Mouse (Mus musculus) hindbrain, embryonic 14.5 days (tissue): Measurements from ENCODE around the gene Tecr. TPM values are rescaled to one million over a fixed set of nuclear protein-coding genes. Genes with fewer than 3 reads are reported as not detected.
A peak's percentile ranks its signal among the peaks of the same experiment; 100 is the strongest.

Source experiments
- ATAC-seq: fragments of 200-750 bp; cut with Nextera tagmentation; 2 replicates; pipeline ENCODE4 v1.8.0; 2017; ENCODE audit warnings: moderate number of reproducible peaks, mild to moderate bottlenecking, moderate TSS enrichment, moderate library complexity; ENCODE audit not compliant: low FRiP score
- DNase-seq: peaks from one replicate; pipeline ENCODE4 v3.0.0-alpha.2; 2015; ENCODE audit warnings: low spot score
- H3K27ac ChIP-seq: fragments of 300-500 bp; sonication (generic); 2 replicates; pipeline ENCODE4 v1.5.1; 2014; ENCODE audit warnings: mild to moderate bottlenecking, moderate library complexity
- H3K27me3 ChIP-seq: fragments of 300-500 bp; sonication (generic); 2 replicates; pipeline ENCODE4 v1.6.1; 2014; ENCODE audit warnings: mild to moderate bottlenecking, low read length, mixed read lengths; ENCODE audit not compliant: control insufficient read depth, insufficient read depth
- H3K36me3 ChIP-seq: fragments of 300-500 bp; sonication (generic); replicated peaks from 2 replicates; pipeline ENCODE4 v1.6.1; 2014; ENCODE audit not compliant: control insufficient read depth, insufficient read depth
- H3K4me1 ChIP-seq: fragments of 300-500 bp; sonication (generic); replicated peaks from 2 replicates; pipeline ENCODE4 v1.6.1; 2014; ENCODE audit warnings: antibody characterized with exemption, low read length, mixed read lengths; ENCODE audit not compliant: control insufficient read depth, insufficient read depth
- H3K4me2 ChIP-seq: fragments of 300-500 bp; sonication (generic); replicated peaks from 2 replicates; pipeline ENCODE4 v1.6.1; 2014; ENCODE audit warnings: mild to moderate bottlenecking, moderate library complexity
- H3K4me3 ChIP-seq: fragments of 300-500 bp; sonication (generic); replicated peaks from 2 replicates; pipeline ENCODE4 v1.5.1; 2014; ENCODE audit warnings: mild to moderate bottlenecking, low read length
- H3K9ac ChIP-seq: fragments of 300-500 bp; sonication (generic); 2 replicates; pipeline ENCODE4 v1.6.1; 2014
- H3K9me3 ChIP-seq: fragments of 300-500 bp; sonication (generic); 2 replicates; pipeline ENCODE4 v1.6.1; 2016; ENCODE audit warnings: low read length; ENCODE audit not compliant: control insufficient read depth
- WGBS: fragments of 180-500 bp; shearing (Covaris S2); extraction: QIAGEN DNeasy Blood & Tissue Kit; methylation state at CpG from one replicate; pipeline ENCODE4 v1.1.7; 2014; 5-methylcytosine and 5-hydroxymethylcytosine counted together
- polyA plus RNA-seq: library from polyadenylated mRNA; unstranded; fragments of >200 nt; fragmentation: Nextera tagmentation; extraction: Ambion mirVana; gene quantifications from 2 replicates; pipeline ENCODE4 v1.2.1, GENCODE M21; 2014

The Tecr gene
- polyA plus RNA-seq, 1 experiment from 2014 or later: 1,444 TPM

GRCm38 (mm10) chr8:83590488-83591023 lies 17.2 kb downstream of the Tecr start:
- H3K4me3 ChIP-seq: 0 out of 2 replicates have a peak overlapping the region, but pooled peaks have one; percentile 96
- H3K27ac ChIP-seq: no peak overlapping the region
- ATAC-seq (no peak), DNase-seq (no peak)
- no peaks in the 10 kb centered on the region for H3K27me3 ChIP-seq
- no peaks in the 10 kb centered on the region for H3K9me3 ChIP-seq
- peaks cover 18% of the 10 kb centered on the region for H3K36me3 ChIP-seq
- WGBS: 83% methylated on average over 7 of the region's 7 CpGs
- no peak overlapping the region for H3K9ac ChIP-seq
- peak overlapping the region; percentile 63 for H3K4me2 ChIP-seq
- H3K4me1 ChIP-seq: peaks cover 42% of the 10 kb centered on the region

GRCm38 (mm10) chr8:83588886-83589285 lies 18.9 kb downstream of the Tecr start:
- 93% methylated on average over 5 of the region's 5 CpGs for WGBS
- no peak for DNase-seq
- Histone ChIP-seq H3K9me3 (no peaks in the 10 kb centered on the region), H3K4me1 (peaks cover 42% of the 10 kb centered on the region), H3K36me3 (peaks cover 19% of the 10 kb centered on the region), H3K9ac (no peak overlapping the region), H3K27me3 (no peaks in the 10 kb centered on the region), H3K4me2 (no peak overlapping the region), H3K4me3 (no peak overlapping the region), H3K27ac (no peak overlapping the region)
- no peak for ATAC-seq

GRCm38 (mm10) chr8:83587644-83588043 lies 20.1 kb downstream of the Tecr start:
- 94% methylated on average over 6 of the region's 6 CpGs for WGBS
- Histone ChIP-seq H3K9me3 (no peaks in the 10 kb centered on the region), H3K27me3 (no peaks in the 10 kb centered on the region), H3K4me3 (no peak overlapping the region), H3K9ac (no peak overlapping the region), H3K4me1 (peaks cover 37% of the 10 kb centered on the region), H3K36me3 (peaks cover 24% of the 10 kb centered on the region), H3K27ac (no peak overlapping the region), H3K4me2 (no peak overlapping the region)
- DNase-seq (no peak), ATAC-seq (no peak)

GRCm38 (mm10) chr8:83585333-83585732 lies 22.4 kb downstream of the Tecr start:
- H3K4me3 ChIP-seq: no peak overlapping the region
- DNase-seq: no peak
- peaks cover 19% of the 10 kb centered on the region; the same call in 1 of the 2 replicates for H3K4me1 ChIP-seq

GRCm38 (mm10) chr8:83584771-83585170 lies 23.0 kb downstream of the Tecr start:
- H3K27ac ChIP-seq: no peak overlapping the region

More at GRCm38 (mm10) chr8:83585333-83585732, 22.4 kb downstream of the Tecr start:
- H3K4me2 ChIP-seq: no peak overlapping the region
- no peaks in the 10 kb centered on the region for H3K27me3 ChIP-seq
- peaks cover 20% of the 10 kb centered on the region for H3K36me3 ChIP-seq
- 84% methylated on average over 3 of the region's 3 CpGs for WGBS
- no peak overlapping the region for H3K27ac ChIP-seq
- no peak for ATAC-seq
- no peak overlapping the region for H3K9ac ChIP-seq
- no peaks in the 10 kb centered on the region for H3K9me3 ChIP-seq

GRCm38 (mm10) chr8:83583236-83583635 lies 24.5 kb downstream of the Tecr start:
- 92% methylated on average over 15 of the region's 15 CpGs for WGBS
- no peak overlapping the region for H3K4me3 ChIP-seq
- no peak for DNase-seq
- H3K36me3 ChIP-seq: peaks cover 12% of the 10 kb centered on the region
- no peak for ATAC-seq
- H3K27me3 ChIP-seq: no peaks in the 10 kb centered on the region
- no peaks in the 10 kb centered on the region for H3K9me3 ChIP-seq
- no peak overlapping the region for H3K4me2 ChIP-seq
- no peak overlapping the region for H3K27ac ChIP-seq
- H3K9ac ChIP-seq: no peak overlapping the region
- peaks cover 24% of the 10 kb centered on the region; the same call in 1 of the 2 replicates for H3K4me1 ChIP-seq

More at GRCm38 (mm10) chr8:83584771-83585170, 23.0 kb downstream of the Tecr start:
- Histone ChIP-seq H3K4me1 (peaks cover 21% of the 10 kb centered on the region; the same call in 1 of the 2 replicates), H3K36me3 (peaks cover 20% of the 10 kb centered on the region), H3K9ac (no peak overlapping the region), H3K4me3 (no peak overlapping the region), H3K9me3 (no peaks in the 10 kb centered on the region), H3K4me2 (no peak overlapping the region), H3K27me3 (no peaks in the 10 kb centered on the region)
- no peak for DNase-seq
- ATAC-seq: no peak
- WGBS: 93% methylated on average over 1 of the region's 1 CpGs

- peaks cover 27% of the 10 kb centered on the region; the same call in 1 of the 2 replicates for H3K4me1 ChIP-seq
- no peak for ATAC-seq
- H3K4me3 ChIP-seq: no peak overlapping the region
- no peak overlapping the region for H3K27ac ChIP-seq
- H3K9me3 ChIP-seq: no peaks in the 10 kb centered on the region
- 92% methylated on average over 8 of the region's 8 CpGs for WGBS
- no peak overlapping the region for H3K9ac ChIP-seq
- no peaks in the 10 kb centered on the region for H3K27me3 ChIP-seq
- H3K4me2 ChIP-seq: no peak overlapping the region
- H3K36me3 ChIP-seq: peaks cover 9% of the 10 kb centered on the region
- DNase-seq: no peak
Measured at GRCm38 (mm10) chr8:83582226-83582625, 25.5 kb downstream of the Tecr start.

- H3K36me3 ChIP-seq: peaks cover 6% of the 10 kb centered on the region
- peaks cover 40% of the 10 kb centered on the region; the same call in 1 of the 2 replicates for H3K4me1 ChIP-seq
- no peak overlapping the region for H3K27ac ChIP-seq
- H3K9ac ChIP-seq: no peak overlapping the region
- no peaks in the 10 kb centered on the region for H3K9me3 ChIP-seq
- DNase-seq: no peak
- ATAC-seq: no peak
- no peaks in the 10 kb centered on the region for H3K27me3 ChIP-seq
- no peak overlapping the region for H3K4me2 ChIP-seq
- no peak overlapping the region for H3K4me3 ChIP-seq
- 92% methylated on average over 8 of the region's 8 CpGs for WGBS
Measured at GRCm38 (mm10) chr8:83580826-83581225, 26.9 kb downstream of the Tecr start.

GRCm38 (mm10) chr8:83579676-83580075 lies 28.1 kb downstream of the Tecr start:
- H3K36me3 ChIP-seq: peaks cover 6% of the 10 kb centered on the region
- H3K9me3 ChIP-seq: no peaks in the 10 kb centered on the region
- H3K9ac ChIP-seq: no peak overlapping the region
- peaks cover 40% of the 10 kb centered on the region; the same call in 1 of the 2 replicates for H3K4me1 ChIP-seq
- no peak for DNase-seq
- no peak for ATAC-seq
- WGBS: 87% methylated on average over 8 of the region's 8 CpGs
- H3K27me3 ChIP-seq: no peaks in the 10 kb centered on the region
- no peak overlapping the region for H3K4me3 ChIP-seq
- no peak overlapping the region for H3K27ac ChIP-seq
- H3K4me2 ChIP-seq: no peak overlapping the region
